Mouse (Mus musculus): ENCODE data around the gene Gpr180.
"Not testable (repeated sequence)": the region's sequence is repeated elsewhere in the genome, so short reads cannot be mapped to it uniquely, and the experiment has no call there.

Gene Gpr180

DNA sequence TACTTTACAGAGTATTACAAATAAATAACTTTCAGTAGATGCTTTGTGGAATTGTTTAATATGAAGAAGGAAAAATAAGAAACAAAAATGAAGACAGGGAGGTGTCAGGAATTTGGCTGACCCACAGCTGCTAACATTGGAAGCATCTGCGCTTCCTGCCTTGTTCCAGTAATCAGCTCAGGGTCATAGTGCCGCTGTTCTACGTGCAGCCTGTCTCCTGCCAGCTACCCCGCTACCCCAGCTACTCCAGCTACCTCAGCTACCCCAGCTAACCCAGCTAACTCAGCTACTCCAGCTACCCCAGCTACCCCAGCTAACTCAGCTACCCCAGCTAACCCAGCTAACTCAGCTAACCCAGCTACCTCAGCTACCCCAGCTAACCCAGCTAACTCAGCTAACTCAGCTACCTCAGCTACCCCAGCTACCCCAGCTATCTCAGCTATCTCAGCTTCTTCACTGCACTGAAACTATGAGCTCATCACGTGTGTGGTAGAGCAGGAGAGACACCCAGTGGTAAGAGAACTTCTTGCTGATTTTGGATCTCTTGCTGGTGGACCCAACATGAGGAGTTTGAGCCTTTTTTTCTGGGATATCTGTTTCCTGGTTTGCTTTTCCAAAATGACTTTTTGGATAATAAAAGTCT, 14.8 kb downstream of the Gpr180 start:
- no peak for DNase-seq (ENCODE audit: low spot score in 2 of 2)

DNA sequence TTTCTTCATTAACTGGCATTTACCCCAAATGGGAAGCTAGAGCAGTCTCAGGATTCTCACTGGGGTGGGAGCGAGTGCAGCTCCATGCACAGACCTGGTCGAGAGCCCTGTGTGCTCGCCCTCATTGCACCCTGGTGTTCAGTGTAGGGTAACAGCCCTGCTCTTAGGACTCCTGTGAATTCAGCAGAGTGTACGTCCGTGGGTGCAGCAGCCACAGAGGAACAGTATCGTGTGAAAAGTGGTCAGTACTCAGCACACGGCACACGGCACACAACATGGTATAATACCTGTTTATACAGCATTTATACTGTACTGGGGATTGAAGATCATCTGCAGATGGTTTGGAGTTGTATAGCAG, 15.3 kb downstream of the Gpr180 start:
- DNase-seq (ENCODE audit: low spot score in 2 of 2), result no peak

DNA sequence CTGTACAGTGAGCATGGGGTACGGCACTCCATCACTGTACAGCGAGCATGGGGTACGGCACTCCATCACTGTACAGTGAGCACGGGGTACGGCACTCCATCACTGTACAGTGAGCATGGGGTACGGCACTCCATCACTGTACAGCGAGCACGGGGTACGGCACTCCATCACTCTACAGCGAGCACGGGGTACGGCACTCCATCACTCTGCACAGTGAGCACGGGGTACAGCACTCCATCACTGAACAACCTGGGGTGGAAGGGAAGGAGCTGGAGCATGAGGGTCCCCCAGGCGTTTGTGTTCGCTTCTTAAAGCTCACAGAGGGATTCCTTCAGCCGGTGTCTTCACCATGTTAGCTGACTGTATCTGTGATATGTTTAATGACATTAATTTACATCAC, 19.1 kb downstream of the Gpr180 start:
- DNase-seq (ENCODE audit: low spot score in 2 of 2), result not testable (repeated sequence)

DNA sequence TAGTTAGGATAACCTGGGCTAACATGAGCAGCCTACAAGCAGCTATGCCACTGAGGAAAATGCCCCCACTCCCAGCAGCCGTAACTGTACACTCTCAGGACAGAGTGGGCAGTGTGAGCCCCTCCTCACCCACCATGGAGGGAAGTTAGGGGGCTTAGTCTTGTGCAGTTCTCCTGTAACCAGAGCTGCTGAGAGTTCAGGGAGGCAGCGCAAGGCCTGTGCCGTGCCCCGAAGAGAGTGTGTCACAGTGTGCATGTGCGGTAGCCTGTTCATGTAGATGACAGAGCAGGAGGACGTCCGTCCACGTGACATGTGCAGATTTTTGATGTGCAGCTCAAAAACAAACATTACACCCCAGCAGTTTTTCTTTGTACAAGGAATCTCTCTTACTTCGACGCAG, 19.8 kb downstream of the Gpr180 start:
- no peak for DNase-seq (ENCODE audit: low spot score in 2 of 2)

DNA sequence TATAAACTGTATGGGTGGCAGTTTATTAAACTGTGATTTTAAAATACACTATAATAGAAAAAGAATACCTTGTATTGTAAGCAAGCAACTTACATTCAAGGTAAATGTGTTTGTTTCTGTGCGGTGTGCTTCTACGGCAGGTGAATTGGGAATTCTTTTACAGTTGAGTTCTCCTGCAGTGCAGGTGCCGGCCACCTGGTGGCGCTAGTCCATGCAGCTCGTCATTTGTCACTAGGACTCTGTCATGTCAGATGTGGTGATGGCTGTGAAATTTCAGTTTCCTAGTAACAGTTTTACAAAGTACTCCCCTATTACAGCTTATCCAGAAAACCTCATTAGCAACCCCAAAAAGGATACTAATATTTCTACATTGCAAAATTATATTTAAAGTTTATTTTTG, 20.2 kb downstream of the Gpr180 start:
- peak; percentile 52 to 61 for DNase-seq (ENCODE audit: low spot score in 2 of 2)

DNA sequence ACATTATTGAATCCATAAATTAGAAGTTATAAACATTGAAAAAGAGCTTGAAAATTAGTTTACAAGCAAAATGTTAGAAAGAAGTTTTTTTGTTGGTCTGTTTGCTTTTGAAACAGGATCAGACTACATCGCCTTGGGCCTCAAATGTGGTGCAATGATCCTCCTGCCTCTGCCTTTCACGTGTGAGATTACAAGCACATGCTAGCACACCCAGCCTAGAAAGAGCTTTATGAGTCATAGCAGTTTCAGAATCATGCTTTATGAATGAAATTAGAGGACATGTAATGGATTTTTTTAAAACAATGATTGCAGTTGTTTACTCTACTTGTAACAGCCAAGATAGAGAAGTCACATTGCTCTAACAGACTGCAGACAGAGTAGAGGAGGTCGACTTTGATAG, 24.8 kb downstream of the Gpr180 start:
- DNase-seq (ENCODE audit: low spot score in 2 of 2), result no peak

DNA sequence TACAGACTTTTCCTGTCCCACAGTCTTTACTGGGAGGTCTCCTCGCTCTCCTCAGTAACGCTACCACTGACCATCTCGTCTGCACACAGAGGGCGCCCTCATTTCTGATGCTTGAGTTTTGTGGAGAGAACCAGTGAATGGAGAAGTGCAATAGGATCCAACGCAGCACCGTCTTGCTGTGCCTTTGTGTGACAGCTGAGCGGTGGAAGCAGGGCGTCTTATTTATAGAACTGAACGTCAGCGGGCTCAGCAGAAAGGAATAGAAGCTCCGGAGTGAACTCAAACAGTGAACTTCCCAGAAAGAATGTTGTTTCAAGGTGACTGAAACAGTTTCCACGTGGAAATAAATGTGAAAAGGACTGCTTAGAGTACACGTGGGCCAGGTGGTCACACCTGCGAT, 25.7 kb downstream of the Gpr180 start:
- peak; percentile 49 to 58 for DNase-seq (ENCODE audit: low spot score in 2 of 2)

DNA sequence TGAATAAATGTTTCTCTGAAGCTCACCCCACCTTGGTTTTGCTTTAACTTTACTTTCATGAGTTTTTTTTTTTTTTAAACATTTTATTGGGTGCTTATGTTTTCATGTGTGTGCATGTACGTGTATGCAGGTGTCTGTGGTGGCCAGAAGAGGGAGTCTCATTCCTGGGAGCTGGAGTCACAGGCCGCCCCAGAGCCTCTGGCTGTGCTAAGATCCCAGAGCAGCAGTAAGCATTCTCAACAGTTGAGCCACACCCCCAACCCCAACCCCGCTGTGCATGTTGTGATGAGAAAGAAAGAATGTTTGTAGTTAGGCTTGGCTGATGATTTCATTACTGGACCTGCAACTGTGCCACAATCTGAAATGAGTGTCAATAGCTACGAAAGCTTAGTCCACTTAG, 31.8 kb downstream of the Gpr180 start:
- DNase-seq (ENCODE audit: low spot score in 2 of 2), result no peak

DNA sequence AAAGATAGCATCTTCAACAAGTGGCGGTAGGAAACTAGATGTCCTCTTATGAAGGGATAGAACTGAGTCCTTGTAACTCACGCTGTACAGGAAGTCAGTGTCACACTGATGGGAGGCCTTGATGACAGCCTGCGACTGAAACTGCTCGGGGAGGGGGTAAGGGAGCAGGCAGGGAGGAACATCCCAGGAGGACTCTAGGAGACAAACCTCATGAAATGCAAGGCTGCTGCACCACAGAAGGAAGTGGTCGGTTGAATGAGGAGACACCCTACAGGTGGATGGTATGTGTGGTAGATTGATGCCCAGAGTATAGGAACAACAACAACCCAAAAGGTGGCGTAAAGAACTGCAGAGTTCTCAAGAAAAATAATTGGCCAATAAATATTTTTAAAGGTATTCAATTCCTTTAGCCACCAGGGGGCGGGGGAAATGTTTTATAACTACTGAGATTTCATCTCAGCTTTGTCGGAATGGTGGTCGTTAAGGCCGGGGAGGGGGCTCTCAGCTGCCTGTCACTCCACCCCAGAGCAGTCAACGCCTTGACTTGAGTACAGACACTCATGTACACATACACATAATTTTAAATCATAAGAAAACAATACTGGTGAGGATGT, 36.7 kb downstream of the Gpr180 start:
- DNase-seq (ENCODE audit: low spot score in 2 of 2), result no peak

DNA sequence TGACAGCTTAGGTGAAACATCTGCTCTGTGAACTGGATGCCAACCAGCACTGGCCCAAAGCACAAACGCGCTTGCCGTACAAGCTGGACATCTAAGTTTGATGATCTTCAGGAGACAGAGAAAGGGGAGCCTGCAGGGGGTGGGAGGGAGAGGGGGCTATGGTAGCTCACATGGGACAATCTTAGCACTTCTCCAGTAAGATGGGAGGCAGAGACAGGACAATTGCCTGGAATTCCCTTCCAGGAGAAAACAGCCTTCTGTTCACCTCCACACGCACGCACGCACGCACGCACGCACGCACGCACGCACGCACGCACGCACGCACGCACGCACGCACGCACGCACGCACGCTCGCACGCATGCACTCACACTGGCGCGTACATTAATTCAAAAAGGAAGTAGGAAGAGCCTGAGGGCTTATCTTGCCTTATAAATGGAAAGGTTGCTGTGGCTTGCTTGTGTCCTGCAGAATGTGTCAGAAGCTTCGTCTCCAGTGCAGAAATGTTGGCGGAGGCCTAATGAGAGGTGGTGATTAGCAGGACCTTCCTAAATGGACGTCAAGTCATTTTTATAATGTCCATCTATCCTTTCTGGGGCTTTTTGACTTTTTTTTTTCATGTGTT, 38.2 kb downstream of the Gpr180 start:
- DNase-seq (ENCODE audit: low spot score in 2 of 2), result no peak

DNA sequence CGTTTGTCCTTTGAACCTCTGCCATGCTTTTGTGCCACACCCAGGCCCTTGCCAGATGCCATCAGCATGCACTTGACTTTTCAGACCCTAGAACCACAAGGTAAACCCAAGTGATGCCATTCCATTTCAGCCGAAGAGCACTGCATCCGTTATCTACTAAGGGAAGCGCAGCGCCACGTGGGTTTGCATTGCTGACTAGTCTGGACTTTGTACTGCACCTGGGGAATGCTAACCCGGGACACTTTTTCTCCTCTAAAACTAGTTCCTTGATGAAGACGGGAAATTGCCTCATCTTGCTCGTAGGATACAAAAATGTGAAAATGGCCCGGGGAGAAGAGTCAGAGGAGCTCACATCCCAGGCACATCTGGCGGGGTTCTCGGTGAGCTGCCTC, 38.7 kb downstream of the Gpr180 start:
- DNase-seq (ENCODE audit: low spot score in 2 of 2), result no peak

DNA sequence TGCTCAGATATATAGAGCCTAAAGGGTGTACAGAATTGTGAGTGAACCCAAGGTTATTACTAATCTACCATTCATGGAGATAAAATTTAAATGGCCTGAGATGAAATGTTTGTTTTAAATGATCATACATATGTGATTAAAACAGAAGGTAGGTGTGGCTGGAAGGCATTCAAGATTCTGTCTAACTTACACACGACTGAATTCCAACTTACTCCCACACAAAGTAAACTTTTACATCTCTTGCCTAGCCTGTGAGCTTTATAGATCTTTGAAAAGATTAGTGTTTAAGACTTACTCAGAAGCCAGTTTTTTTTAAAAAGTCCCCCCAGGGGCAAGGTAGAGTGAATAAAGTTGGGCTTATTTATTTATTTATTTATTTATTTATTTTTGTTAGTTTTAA, 42.3 kb downstream of the Gpr180 start:
- DNase-seq (ENCODE audit: low spot score in 2 of 2), result no peak

DNA sequence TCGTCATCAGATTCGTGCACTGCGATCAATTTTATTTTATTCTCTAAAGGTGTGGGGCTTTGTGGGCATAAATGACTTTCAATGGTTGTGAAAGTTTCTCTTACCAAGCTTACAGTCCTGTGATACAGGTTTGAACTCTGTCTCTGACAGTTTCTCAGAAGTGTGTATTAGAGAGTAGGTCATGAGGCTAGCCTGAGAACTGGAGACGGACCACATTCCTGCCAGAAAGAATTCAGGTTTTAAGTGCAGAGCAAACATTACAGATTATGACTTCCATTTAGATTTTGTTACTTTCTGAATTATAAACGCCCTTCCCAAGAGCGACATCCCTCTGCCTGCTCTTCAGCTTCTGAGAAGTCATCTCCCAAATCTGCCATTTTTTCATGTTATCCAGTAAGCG, 42.7 kb downstream of the Gpr180 start:
- DNase-seq (ENCODE audit: low spot score in 2 of 2), result no peak

DNA sequence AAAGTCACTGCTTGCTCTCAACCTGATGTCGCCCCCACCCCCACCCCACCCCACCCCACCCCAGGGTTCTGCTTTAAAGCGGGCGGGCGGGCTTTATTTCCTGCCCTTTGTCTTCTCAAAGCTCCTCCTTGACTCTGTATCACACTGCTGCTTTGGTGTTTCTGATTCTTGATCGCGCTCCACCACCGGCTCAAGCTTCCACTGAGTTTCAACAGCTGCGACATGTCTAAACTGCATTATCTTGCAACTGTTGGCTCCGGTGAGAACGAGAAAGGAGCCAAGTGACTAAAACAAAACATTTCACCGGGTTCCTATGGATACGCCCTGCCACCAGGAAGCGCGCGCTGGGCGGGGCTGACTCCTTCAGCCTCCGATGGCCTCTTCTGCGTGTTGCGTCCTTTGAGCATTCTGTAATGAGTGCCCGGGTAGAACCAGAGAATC, 43.2 kb downstream of the Gpr180 start:
- peak in 1 of 2 experiments; percentile 36 for DNase-seq (ENCODE audit: low spot score in 2 of 2)

DNA sequence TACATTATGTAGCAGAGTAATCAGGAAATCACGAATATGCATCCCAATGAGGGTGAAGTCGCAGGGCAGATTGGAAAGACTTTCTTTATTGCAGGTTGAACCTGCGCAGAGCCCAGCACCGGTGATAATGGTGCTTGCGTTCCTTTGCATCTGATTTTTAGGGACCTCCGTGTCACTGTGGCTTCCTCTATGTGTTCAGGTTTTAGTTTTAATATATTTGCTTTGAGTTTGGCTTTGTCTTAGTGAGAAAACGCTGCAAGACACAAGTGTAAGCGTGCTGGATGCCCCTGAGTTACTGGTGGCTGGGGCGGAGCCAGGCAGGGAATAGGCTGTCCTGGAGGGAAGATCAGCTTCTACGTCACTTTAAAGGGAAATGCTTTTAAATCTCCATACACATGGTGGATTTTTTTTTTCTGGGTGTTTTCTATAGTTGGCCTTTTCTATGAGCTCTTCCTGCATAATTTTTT, 43.8 kb downstream of the Gpr180 start:
- peak; percentile 53 to 67 for DNase-seq (ENCODE audit: low spot score in 2 of 2)

DNA sequence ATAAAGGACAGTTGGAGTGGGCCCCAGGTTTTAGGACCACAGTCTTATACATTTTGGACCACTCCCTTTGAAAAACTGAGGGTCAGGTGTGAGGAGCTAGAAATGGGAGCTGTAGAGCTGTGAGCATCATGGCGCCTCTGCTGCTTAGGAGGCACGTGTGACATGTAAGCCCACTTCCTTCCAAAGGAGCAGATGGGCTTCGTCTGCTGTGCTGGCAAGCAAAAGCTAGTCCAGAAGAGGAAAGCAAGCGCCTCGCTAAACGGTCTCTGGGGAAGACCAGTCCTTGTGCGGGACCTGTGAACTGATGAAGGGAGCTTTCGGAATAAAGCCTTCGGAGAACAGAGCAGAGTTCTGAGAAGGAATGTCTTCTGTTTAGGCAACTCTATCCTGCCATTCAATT, 54.5 kb downstream of the Gpr180 start:
- peak; percentile 41 to 57 for DNase-seq (ENCODE audit: low spot score in 2 of 2)

DNA sequence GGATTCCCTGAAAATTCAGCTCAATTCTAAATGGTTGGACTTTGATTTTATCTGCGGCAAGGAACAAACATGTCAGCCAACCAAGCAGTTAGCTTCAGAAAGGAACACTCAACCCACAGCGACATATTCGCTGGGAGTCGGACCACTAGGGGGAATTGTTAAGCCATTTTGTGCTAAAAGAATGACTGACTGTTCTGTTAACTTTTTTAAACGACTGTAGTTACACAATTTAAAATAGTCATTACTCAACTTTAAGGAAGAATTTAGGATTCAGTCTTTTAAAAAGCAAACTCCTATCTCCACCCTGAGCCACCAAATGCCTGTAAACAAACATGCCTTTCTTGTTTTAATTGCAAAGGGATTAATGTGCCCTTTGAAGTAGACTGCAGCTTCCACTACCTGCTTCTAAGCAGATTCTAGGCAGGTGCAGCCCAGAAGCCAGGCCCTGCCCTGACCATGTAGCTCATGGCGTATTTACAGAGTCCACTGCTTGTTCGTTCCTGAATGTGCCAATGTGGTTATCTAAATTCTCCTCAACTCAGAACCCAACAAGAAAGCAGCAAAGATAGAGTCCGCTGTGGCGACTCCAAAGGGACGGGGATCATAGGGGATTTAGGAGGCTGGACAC, 56.2 kb downstream of the Gpr180 start:
- no peak for DNase-seq (ENCODE audit: low spot score in 2 of 2)

DNA sequence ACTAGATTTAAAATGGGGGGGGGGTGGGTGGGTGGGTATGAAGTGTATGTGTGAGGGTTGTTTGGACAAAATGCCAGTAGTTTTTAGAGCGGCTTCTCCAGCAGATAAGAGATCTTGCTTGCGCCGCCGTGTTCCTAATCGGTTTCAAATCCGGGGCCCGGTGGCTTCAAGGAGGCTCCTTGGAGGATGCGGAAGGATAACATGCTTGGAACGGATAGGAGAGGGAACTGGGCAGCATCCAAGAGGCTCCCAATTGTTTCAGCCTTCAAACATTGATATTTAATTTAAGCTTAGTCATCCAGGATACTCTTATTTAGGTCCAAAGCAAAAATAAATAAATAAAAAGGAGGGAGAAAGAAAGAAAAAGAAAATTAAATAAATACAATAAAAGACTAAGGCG, 56.7 kb downstream of the Gpr180 start:
- DNase-seq (ENCODE audit: low spot score in 2 of 2), result no peak

DNA sequence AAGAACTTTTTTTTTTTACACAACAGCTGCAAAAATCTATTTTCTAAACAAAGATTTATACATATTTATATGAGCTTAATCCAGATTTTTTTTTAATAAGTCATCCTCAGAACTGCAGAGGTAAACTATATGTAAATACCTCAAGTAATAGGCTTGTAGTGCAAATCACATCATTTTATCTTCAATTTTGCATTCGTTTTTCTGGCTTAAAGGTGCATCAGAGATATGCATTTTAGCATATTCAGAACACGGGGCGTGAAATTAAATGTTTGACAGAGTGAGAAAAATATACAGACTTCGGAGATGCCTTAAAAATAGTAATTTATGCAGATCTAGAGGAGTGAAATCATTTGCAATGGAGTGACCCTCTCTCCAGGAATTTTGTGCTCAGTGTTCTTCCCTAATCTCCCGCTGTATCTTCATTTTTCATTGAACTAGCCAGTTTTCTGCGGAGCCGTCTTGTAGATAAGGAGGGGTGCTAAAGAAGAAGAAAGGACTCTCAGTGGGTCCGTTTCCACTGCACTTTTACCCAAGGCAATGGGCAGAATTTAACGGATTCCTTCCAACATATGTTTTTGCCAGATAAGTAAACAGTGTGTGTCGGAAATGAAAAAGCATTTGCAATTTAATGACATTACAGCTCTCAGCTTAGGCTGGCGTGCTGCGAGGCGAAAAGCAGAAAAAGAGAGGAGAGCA, 57.4 kb downstream of the Gpr180 start:
- DNase-seq (ENCODE audit: low spot score in 2 of 2), result no peak

DNA sequence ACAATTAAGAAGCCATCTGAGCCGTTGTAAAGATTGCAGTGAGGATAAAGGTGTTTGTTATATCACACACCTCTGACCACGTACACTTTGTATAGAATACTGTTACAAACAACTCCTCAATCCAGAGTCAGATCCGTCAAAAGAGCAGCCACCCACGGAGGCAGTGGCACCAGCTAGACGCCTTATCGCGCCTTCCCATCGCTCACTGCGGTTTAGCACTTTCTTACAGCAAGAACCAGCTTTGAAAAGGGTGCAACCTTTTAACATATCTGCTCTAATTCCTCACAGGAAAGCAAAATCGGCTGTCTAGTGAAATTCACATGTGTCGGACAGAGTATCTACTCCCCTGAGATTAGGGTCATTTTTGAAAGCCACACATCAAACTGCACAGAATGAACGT, 60.1 kb downstream of the Gpr180 start:
- DNase-seq (ENCODE audit: low spot score in 2 of 2), result no peak

DNA sequence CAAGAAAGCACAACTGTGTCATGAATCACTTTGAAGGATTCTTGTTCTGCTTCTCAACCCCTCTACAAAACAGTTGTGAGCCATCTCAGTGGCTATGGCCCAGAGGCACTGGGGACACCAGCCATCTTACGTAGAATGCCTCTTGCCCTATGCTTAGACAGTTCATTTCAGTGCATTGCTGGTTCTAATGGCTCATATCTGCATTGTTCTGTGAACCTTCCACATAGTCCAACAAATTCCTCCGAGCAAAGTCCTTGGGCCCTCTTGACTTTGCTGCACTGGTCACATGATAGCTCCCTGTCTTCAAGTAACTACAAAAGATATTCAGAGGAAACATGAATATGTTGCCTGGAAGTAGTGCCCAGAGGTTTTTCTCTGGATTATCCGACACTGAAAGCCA, 63.8 kb downstream of the Gpr180 start:
- no peak for DNase-seq (ENCODE audit: low spot score in 2 of 2)

DNA sequence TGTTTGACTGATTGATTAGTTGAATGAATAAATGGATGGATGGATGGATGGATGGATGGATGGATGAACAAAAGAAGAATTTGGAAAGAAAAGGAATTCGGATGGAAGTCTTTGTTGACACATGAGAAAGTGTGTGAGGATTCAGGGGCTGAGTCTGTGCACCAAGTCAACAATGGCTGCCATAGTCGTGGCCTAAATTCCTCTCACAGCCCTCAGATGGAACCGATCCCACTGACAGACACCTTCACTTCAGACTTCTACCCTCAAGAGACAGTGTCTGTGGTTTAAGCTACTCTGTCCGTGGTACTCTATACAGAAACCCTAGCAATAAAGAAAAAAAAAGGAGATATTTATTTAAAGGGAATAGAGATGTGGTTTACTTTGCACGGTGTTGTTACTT, 65.0 kb downstream of the Gpr180 start:
- no peak for DNase-seq (ENCODE audit: low spot score in 2 of 2)
